Mouse (Mus musculus): ENCODE data around the gene Tex261. TPM values are rescaled to one million over a fixed set of nuclear protein-coding genes. Genes with fewer than 3 reads are reported as not detected.

The Tex261 gene
- polyA plus RNA-seq, 1 experiment from 2014 or later = 66.0 TPM

- H3K4me2 ChIP-seq = no peak overlapping the region
- H3K36me3 ChIP-seq (ENCODE audit: poor library complexity, severe bottlenecking) = no peaks in the 10 kb centered on the region
- H3K4me3 ChIP-seq = no peak overlapping the region
- no peak overlapping the region for H3K9ac ChIP-seq
- H3K4me1 ChIP-seq = no peaks in the 10 kb centered on the region
- peaks cover 71% of the 10 kb centered on the region for H3K27me3 ChIP-seq
- no peaks in the 10 kb centered on the region for H3K9me3 ChIP-seq (replicated peaks)
- 17% methylated on average over 6 of the region's 6 CpGs for WGBS
- no peak for ATAC-seq
- no peak overlapping the region for H3K27ac ChIP-seq
Observed at GRCm38 (mm10) chr6:83722526-83722925, 53.1 kb downstream of the Tex261 start.

Other genes with a start within 250 kb of the Tex261 start
- gene Actg2, start 239.5 kb downstream of the Tex261 start, polyA plus RNA-seq (2015; fragmentation: Nextera tagmentation; extraction: Ambion mirVana) = 0.31 and 2.2 TPM in 2 replicates
- 37.2 and 40.0 TPM in 2 replicates for gene Stambp, start 203.1 kb downstream of the Tex261 start, polyA plus RNA-seq (2015; fragmentation: Nextera tagmentation; extraction: Ambion mirVana)
- not detected in 2 replicates for gene Clec4f, start 119.6 kb downstream of the Tex261 start, polyA plus RNA-seq (2015; fragmentation: Nextera tagmentation; extraction: Ambion mirVana)
- not detected in 2 replicates for gene Cd207, start 98.0 kb downstream of the Tex261 start, polyA plus RNA-seq (2015; fragmentation: Nextera tagmentation; extraction: Ambion mirVana)
- 0.19 TPM in 1 of 2 replicates, not detected in the other for gene Vax2, start 64.5 kb downstream of the Tex261 start, polyA plus RNA-seq (2015; fragmentation: Nextera tagmentation; extraction: Ambion mirVana)
- 0.19 TPM in 1 of 2 replicates, not detected in the other for gene Atp6v1b1, start 32.8 kb downstream of the Tex261 start, polyA plus RNA-seq (2015; fragmentation: Nextera tagmentation; extraction: Ambion mirVana)
- 0.13 and 0.28 TPM in 2 replicates for gene Ankrd53, start 13.2 kb downstream of the Tex261 start, polyA plus RNA-seq (2015; fragmentation: Nextera tagmentation; extraction: Ambion mirVana)
- gene Nagk, start 19.2 kb upstream of the Tex261 start, polyA plus RNA-seq (2015; fragmentation: Nextera tagmentation; extraction: Ambion mirVana) = 64.9 and 72.8 TPM in 2 replicates
- gene Paip2b, start 55.9 kb upstream of the Tex261 start, polyA plus RNA-seq (2015; fragmentation: Nextera tagmentation; extraction: Ambion mirVana) = 30.0 and 39.5 TPM in 2 replicates
- 93.6 and 95.6 TPM in 2 replicates for gene Zfp638, start 91.3 kb upstream of the Tex261 start, polyA plus RNA-seq (2015; fragmentation: Nextera tagmentation; extraction: Ambion mirVana)
- 1.3 and 2.1 TPM in 2 replicates for gene Dysf, start 232.8 kb upstream of the Tex261 start, polyA plus RNA-seq (2015; fragmentation: Nextera tagmentation; extraction: Ambion mirVana)